Mouse (Mus musculus) bone marrow, adult 2 months (tissue): ENCODE results near the gene Ist1. TPM values are rescaled to one million over a fixed set of nuclear protein-coding genes. Genes with fewer than 3 reads are reported as not detected.
A peak's percentile ranks its signal among the peaks of the same experiment; 100 is the strongest.

ENCODE experiments used
- H3K27ac ChIP-seq: fragments of 200-500 bp; 2 replicates; pipeline ENCODE4 v1.5.1; 2012; ENCODE audit warnings: low read depth, mild to moderate bottlenecking, control low read depth, inconsistent platforms, low read length; ENCODE audit not compliant: control insufficient read depth, poor library complexity, insufficient read depth
- H3K4me1 ChIP-seq: fragments of 200-500 bp; 2 replicates; pipeline ENCODE4 v1.6.1; 2011; ENCODE audit warnings: low read length; ENCODE audit not compliant: control insufficient read depth, insufficient read depth
- H3K4me3 ChIP-seq: fragments of 200-500 bp; replicated peaks from 2 replicates; pipeline ENCODE3; 2011; ENCODE audit warnings: mild to moderate bottlenecking, low read depth, low read length, control low read depth; ENCODE audit not compliant: control insufficient read depth
- CTCF ChIP-seq: fragments of 200-500 bp; IDR thresholded peaks from 2 replicates; pipeline ENCODE4 v1.5.1; 2011; ENCODE audit warnings: low read length, control low read depth; ENCODE audit not compliant: control insufficient read depth, insufficient read depth
- POLR2A ChIP-seq: fragments of 200-500 bp; IDR thresholded peaks from 2 replicates; pipeline ENCODE4 v1.6.1; 2011; ENCODE audit warnings: low read depth, mild to moderate bottlenecking, control low read depth, low read length, borderline replicate concordance; ENCODE audit not compliant: control insufficient read depth
- WGBS: fragments of 180-500 bp; shearing (Covaris S2); methylation state at CpG from one replicate; pipeline ENCODE4 v1.1.7; 2018; 5-methylcytosine and 5-hydroxymethylcytosine counted together
- polyA plus RNA-seq: library from polyadenylated mRNA; stranded (reverse); fragments of >200 nt; gene quantifications from 2 replicates; pipeline ENCODE4 v1.2.4, GENCODE M21; 2011; ENCODE audit warnings: low replicate concordance; ENCODE audit not compliant: missing spikeins, insufficient read depth, insufficient read length

The Ist1 gene
- polyA plus RNA-seq, 1 experiment: 55.7 TPM

- Histone ChIP-seq H3K4me3 (no peak overlapping the region), H3K4me1 (peaks cover 1% of the 10 kb centered on the region; the same call in 1 of the 2 replicates), H3K27ac (no peak overlapping the region)
- 70% methylated on average over 1 of the region's 1 CpGs for WGBS
- TF ChIP-seq CTCF (no peak), POLR2A (no peak)
Measured at GRCm38 (mm10) chr8:109697754-109698153, 4.7 kb upstream of the Ist1 start.

GRCm38 (mm10) chr8:109694154-109694553 lies 1.1 kb upstream of the Ist1 start:
- Histone ChIP-seq H3K27ac (no peak overlapping the region), H3K4me3 (no peak overlapping the region), H3K4me1 (peaks cover 6% of the 10 kb centered on the region)
- 61% methylated on average over 6 of the region's 6 CpGs for WGBS
- TF ChIP-seq CTCF (no peak), POLR2A (no peak)

- 1% methylated on average over 38 of the region's 38 CpGs for WGBS
- H3K4me3 ChIP-seq: peak overlapping the region; percentile 96
- peak overlapping the region; percentile 66 for H3K27ac ChIP-seq
Measured at GRCm38 (mm10) chr8:109692443-109693145, 466 bp downstream of the Ist1 start.

GRCm38 (mm10) chr8:109691769-109692168 lies 1.3 kb downstream of the Ist1 start:
- Histone ChIP-seq H3K4me3 (peak overlapping the region; percentile 6), H3K4me1 (peaks cover 6% of the 10 kb centered on the region), H3K27ac (no peak overlapping the region)
- WGBS: 30% methylated on average over 5 of the region's 5 CpGs
- TF ChIP-seq POLR2A: no peak
- TF ChIP-seq CTCF: peak; percentile 18; the same call in 1 of the 2 replicates

More at GRCm38 (mm10) chr8:109692443-109693145, 466 bp downstream of the Ist1 start:
- TF ChIP-seq CTCF (no peak), POLR2A (no peak)
- H3K4me1 ChIP-seq: peaks cover 6% of the 10 kb centered on the region

GRCm38 (mm10) chr8:109687248-109687647 lies 5.8 kb downstream of the Ist1 start:
- H3K4me1 ChIP-seq: peaks cover 5% of the 10 kb centered on the region
- 44% methylated on average over 5 of the region's 5 CpGs for WGBS
- H3K4me3 ChIP-seq: no peak overlapping the region
- H3K27ac ChIP-seq: no peak overlapping the region
- TF ChIP-seq CTCF (no peak), POLR2A (no peak)

- no peak for TF ChIP-seq POLR2A
- TF ChIP-seq CTCF: no peak
- Histone ChIP-seq H3K4me1 (peaks cover 1% of the 10 kb centered on the region), H3K4me3 (no peak overlapping the region), H3K27ac (peak overlapping the region; percentile 5; the same call in 1 of the 2 replicates)
- 59% methylated on average over 5 of the region's 5 CpGs for WGBS
Measured at GRCm38 (mm10) chr8:109682120-109682519, 10.9 kb downstream of the Ist1 start.

GRCm38 (mm10) chr8:109681535-109681934 lies 11.5 kb downstream of the Ist1 start:
- Histone ChIP-seq H3K4me3 (no peak overlapping the region), H3K27ac (no peak overlapping the region), H3K4me1 (peaks cover 1% of the 10 kb centered on the region)
- 71% methylated on average over 3 of the region's 3 CpGs for WGBS
- no peak for TF ChIP-seq CTCF
- no peak for TF ChIP-seq POLR2A

- H3K27ac ChIP-seq: no peak overlapping the region
- no peak for TF ChIP-seq CTCF
- no peak for TF ChIP-seq POLR2A
- no peaks in the 10 kb centered on the region; the same call in 1 of the 2 replicates for H3K4me1 ChIP-seq
- 88% methylated on average over 9 of the region's 9 CpGs for WGBS
- no peak overlapping the region for H3K4me3 ChIP-seq
Measured at GRCm38 (mm10) chr8:109675896-109676643, 17.0 kb downstream of the Ist1 start.

- no peak overlapping the region for H3K27ac ChIP-seq
- WGBS: 89% methylated on average over 2 of the region's 2 CpGs
- TF ChIP-seq POLR2A: no peak
- TF ChIP-seq CTCF: no peak
Measured at GRCm38 (mm10) chr8:109673596-109673995, 19.5 kb downstream of the Ist1 start.

More at GRCm38 (mm10) chr8:109673596-109673995, 19.5 kb downstream of the Ist1 start:
- no peaks in the 10 kb centered on the region for H3K4me1 ChIP-seq
- no peak overlapping the region for H3K4me3 ChIP-seq
